Mouse (Mus musculus) CH12F3 (cell line): ENCODE results near the gene Ncam1.

Source experiments
- in situ Hi-C: fragments of 300-500 bp; cut with MboI; formaldehyde crosslinking; loops from 2 replicates; pipeline ENCODE4 v1.14.3; 2020; ENCODE audit warnings: low sequenced_read_pairs

The Ncam1 gene

DNA sequence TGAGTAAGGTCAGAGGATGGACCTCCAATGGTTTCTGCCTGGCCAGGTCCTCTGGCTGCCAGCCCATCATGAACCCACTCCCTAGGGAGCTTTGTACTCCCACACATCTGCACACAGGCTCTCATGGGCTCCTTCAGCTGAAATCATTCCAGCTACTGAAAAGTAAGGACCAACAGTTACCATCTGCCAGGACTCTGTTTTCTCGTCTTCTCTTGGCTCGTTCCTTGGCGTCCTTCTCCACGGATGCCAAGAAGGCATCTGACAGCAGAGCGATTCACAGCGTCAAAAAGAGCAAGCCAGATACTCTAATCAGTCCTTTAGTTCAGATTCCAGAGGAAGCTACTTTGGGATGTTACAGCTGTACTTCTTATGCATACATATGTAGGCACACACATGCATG is 327.8 kb downstream of the Ncam1 start:
- in situ Hi-C loops: no loop called here

GRCm38 (mm10) chr9:49470006-49470405 is 328.7 kb downstream of the Ncam1 start:
- in situ Hi-C loops: no loop called here

DNA sequence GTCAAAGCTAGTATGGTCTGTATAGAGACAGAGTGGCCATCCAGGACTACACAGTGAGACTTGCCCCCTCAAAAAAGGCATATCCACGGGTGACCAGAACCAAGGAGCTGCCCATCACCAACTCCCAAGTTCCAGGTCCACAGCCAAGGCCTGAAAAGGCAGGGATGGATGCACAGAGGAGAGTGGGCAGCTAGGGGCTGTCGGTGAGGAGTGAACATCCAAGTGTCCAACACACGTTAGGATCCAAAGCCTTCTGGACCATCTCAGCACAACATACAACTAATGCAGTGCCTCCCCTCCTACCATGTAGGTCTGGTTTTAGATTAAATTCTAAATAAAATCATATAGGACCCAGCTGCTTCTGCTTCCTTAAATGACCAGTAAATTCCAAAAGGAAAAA is 342.6 kb downstream of the Ncam1 start:
- in situ Hi-C loops: no loop called here

DNA sequence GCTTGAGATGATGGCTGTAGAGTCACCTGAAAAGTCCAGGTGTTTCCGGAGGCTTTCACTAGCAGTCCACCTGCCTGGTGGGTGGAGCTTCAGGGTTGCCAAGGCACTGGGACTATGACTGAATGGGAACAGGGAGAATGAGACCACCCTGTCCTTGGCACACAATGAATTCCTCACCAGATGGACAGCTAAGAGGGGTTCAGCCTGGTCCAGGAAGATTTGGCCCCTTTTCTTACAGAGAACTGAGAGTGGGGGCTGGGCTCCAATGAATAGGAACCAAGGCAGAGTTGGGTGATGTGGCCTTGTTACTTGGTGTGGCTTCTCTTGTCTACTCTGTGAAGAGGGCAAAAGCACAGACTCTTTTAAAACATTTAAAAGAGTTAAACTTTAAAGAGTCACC is 346.3 kb downstream of the Ncam1 start:
- in situ Hi-C loops: no loop called here
